Mouse (Mus musculus) testis, adult 2 months (tissue): Measurements from ENCODE around the gene Cyp2c23.

Experiments
- CTCF ChIP-seq: fragments of 200-500 bp; IDR thresholded peaks from 2 replicates; pipeline ENCODE4 v1.5.1; 2012; ENCODE audit warnings: low read depth, mild to moderate bottlenecking, inconsistent platforms, low read length, moderate library complexity; ENCODE audit not compliant: control insufficient read depth, insufficient read depth, insufficient replicate concordance
- POLR2A ChIP-seq: fragments of 200-500 bp; IDR thresholded peaks from 2 replicates; pipeline ENCODE4 v1.6.1; 2012; ENCODE audit warnings: low read depth, mild to moderate bottlenecking, inconsistent platforms, low read length, moderate library complexity; ENCODE audit not compliant: control insufficient read depth

DNA sequence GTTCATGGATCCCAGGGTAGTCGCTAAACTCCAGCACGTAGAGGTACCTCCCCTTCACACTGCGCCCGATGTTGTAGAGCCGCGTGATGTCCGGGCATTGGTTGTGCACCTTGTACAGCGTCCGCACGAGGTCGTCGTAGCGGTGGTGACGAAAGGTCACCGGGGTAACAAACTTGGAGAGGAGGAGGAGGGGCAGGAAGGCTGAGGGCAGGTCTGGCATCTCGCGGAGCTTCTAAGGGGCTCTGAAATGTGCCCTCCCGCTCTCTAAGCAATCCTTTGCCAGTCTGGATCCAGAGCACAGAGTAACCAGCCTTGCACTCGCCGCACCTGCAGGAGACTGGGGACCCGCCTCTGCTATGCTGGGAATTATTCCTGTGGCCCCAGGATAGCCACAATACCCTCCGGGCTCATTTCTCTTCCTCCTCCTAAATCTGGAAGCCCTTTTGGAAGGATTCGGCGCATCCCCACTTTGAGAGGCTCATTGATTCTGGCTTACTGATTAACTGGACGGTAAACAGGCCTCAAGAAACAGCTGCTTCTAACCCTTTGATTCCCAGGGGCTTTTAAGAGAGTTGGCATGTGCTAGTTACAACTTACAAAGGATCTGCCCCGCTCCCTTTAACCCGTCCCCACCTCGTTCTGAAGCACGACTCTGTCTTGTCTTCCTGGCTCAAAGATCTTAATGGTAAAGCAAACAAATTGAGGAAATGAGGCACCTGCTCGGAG, 42.8 kb downstream of the Cyp2c23 start, which contains the start of gene Cpn1:
- TF ChIP-seq CTCF = no peak
- no peak for TF ChIP-seq POLR2A
